Mouse (Mus musculus) C2C12 (cell line): ENCODE measurements around the gene Vwa5b2.

Experiments
- CEBPB ChIP-seq: IDR thresholded peaks from one replicate; pipeline ENCODE4 v1.6.1; 2011; ENCODE audit warnings: low read depth, mild to moderate bottlenecking, control low read depth, moderate library complexity
- CTCF ChIP-seq: IDR thresholded peaks from one replicate; pipeline ENCODE4 v1.5.1; 2011; ENCODE audit not compliant: control insufficient read depth, insufficient read depth, insufficient read length
- FOSL1 ChIP-seq: IDR thresholded peaks from one replicate; pipeline ENCODE4 v1.8.0; 2011; ENCODE audit warnings: mild to moderate bottlenecking, low read length; ENCODE audit not compliant: poor library complexity, insufficient read depth, severe bottlenecking
- MAX ChIP-seq: IDR thresholded peaks from one replicate; pipeline ENCODE4 v1.6.1; 2011; ENCODE audit warnings: mild to moderate bottlenecking, control low read depth
- MYOD1 ChIP-seq: IDR thresholded peaks from one replicate; pipeline ENCODE4 v1.6.1; 2011; ENCODE audit warnings: low read depth; ENCODE audit not compliant: control insufficient read depth, insufficient read length
- MYOG ChIP-seq: IDR thresholded peaks from one replicate; pipeline ENCODE4 v1.6.1; 2011; ENCODE audit not compliant: control insufficient read depth, insufficient read length; ENCODE audit errors: extremely low read depth
- USF1 ChIP-seq: IDR thresholded peaks from one replicate; pipeline ENCODE4 v1.6.1; 2011; ENCODE audit warnings: low read depth, mild to moderate bottlenecking, control low read depth, moderate library complexity

DNA sequence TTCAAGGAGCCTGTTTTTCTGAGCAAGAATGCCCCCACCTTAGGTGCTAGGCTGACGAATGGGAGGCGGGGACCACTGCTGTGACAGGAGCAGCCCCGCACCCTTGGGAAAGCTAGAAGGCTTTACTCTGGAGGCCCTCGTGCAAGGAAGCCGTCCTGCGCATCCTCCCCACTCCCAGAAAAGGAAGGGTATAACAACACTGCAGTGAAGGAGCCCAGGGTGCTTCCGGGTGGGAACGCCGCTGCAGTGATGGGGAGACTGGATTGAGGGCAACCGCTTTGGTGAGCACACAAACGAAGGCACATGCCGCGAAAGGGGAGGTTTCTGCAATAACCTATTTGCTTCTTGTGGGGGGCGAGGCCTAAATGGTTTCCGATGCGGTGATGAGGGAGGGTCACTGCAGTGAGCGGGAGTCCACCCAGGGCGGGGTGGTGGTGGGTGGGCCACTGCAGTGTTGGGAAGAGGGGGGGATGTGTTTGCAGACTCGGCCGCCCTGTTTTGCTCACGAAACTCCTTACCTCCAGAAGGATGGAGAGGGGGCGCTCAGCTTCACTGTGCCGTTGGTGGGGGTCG lies at the start of gene Vwa5b2:
- TF ChIP-seq MYOG (no peak), CTCF (no peak), USF1 (no peak), CEBPB (no peak), MYOD1 (no peak), MAX (no peak), FOSL1 (no peak)
